Mouse (Mus musculus): Measurements from ENCODE around the gene Pxn.
"Not testable (repeated sequence)": the region's sequence is repeated elsewhere in the genome, so short reads cannot be mapped to it uniquely, and the experiment has no call there.

Gene Pxn

DNA sequence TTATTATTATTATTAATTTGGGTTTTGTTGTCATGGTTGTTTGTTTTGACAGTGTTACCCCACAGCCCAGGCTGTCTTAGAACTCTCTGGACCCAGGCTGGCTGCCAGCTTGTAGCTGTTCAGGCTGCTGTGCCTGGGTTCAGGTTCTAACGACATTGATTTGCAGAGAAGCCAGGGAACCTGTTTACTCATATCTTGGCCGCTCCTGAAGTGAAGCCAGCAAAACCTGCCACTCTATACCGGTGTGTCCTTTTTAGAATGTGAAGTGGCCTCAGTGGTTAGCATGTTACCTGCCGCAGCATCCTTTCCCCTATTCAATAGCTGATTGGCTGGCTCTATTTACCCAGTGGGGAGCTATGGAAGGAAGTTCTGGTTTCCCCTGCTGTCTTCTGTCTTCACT is 19.8 kb upstream of the Pxn start:
- DNase-seq (ENCODE audit: low spot score): no peak

DNA sequence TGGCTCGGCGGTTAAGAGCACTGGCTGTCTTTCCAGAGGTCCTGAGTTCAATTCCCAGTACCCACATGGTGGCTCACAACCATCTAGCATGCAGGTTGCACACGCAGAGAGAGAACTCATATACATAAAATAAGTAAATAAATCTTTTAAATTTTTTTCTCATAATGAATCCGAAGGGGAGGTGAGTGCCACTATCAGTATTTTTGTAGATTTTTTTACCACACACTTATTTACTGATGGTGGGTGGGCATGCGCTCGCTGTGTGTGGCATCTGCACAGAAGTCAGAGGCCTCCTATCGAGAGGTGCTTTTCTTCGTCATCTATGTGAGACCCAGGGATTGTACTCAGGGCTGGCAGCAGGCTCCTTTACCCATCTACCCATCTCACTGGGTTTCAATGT is 19.1 kb upstream of the Pxn start:
- DNase-seq (ENCODE audit: low spot score): no peak

DNA sequence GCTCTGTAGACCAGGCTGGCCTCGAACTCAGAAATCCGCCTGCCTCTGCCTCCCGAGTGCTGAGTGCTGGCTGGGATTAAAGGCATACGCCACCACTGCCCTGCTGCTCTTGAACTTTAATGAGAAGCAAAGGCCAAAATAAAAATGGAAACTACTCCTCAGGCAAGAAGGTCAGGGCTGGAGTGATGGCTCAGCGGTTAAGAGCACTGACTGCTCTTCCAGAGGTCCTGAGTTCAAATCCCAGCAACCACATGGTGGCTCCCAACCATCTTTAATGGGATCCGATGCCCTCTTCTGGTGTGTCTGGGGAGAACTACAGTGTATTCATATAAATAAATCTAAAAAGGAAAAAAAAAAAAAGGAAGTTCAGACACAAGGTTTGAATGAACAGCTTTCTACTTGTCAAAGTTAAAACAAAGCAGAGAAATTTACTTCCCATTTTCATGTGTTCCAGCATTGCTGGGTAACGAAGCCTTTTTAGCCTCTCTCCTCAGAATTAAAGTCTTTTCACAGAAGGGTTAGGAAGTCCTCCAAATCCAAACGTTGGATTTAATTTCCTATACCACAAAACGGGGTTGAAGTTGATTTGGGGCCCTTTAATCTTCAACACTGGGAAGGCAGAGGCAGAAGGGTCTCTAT is 18.4 kb upstream of the Pxn start:
- no peak for DNase-seq (ENCODE audit: low spot score)

DNA sequence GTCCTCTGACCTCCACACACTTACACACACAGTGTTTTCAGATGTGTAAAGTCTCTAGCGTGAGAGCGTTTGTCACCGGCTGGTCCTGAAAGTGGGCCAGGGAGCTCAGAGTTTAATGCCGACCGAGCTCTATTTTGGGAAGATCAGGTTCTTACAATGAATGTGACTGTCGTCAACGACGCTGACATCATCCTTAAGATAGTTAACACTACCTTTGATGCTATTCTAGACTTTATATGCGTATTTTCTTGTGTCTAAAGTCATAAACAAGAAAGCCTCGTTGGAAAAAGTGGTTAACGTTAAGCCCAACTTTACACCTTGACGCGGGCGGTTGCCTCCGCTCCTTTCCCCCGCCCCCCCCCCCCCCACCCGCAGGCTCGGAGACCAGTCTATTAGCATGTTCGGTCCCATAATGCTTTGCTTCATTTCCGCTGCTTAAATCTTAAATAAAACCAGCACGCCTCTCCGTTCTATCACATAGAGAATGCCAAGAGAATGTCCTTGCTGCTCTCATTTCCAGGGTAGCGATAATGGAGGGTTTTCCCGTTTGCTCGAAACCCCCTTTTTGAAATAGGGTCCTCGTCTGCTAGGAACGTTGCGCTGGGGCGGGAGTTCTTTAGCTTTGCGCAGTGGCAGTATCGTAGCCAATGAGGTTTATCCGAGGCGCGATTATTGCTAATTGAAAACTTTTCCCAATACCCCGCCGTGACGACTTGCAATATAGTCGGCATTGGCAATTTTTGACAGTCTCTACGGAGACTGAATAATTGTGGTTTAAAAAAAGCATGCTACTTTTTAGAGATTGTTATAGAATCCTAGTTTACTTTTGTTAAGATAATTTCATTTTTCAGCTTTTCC is 17.4 kb upstream of the Pxn start:
- DNase-seq (ENCODE audit: low spot score): peak; percentile 92

DNA sequence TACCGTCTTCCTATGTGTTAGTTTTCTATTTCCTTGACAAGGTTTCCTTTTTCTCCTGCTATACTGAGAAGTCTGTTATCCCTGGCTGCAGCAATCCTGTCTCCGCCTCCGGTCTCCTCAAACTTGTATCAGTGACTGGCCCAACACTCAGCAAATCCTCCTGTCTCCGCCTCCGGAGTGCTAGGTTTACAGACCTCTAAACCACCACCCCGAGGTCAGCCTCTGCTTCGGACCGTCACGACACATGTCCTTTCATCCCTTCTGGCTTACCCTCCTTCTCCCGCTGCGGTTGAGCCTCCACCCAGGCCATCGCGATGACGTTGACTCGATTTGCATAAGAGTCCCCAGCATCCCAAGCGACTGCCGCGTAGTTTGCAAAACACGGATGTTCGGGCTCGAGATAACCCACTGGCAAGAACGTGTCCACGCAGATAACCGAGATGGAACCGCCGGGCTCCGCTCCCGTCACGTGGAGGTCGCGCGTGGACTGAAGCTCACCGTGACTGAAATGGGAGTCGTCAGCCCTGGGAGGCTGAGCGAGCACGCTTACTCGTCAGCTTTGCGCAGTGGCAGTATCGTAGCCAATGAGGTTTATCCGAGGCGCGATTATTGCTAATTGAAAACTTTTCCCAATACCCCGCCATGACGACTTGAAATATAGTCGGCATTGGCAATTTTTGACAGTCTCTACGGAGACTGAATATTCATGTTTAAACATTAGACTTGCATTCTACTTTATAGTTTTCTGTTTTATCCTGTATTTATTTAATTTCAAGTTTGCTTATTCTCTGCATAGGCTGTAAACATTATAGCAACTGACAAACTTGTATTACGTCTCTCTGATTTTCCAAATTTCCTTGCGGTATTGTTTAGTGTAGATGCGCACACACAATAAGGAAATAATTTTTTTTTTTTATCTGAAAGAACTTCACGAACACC is 16.5 kb upstream of the Pxn start:
- DNase-seq (ENCODE audit: low spot score): peak; percentile 92

DNA sequence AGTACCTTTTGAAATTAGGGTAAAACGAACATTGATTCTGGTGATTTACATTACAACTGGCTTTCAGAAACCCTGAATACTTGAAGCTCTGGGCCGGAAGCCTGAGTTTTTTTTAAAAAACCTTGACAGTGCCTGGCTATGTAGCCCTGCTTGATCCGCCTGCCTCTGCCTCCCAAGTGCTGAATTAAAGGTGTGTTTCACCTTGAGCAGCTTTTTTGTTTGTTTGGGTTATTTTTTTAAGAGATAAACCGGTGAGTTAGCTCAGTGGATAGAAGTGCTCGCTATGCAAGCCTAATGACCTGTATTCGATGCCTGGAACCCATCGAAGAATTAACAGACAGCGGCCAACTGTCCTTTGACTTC is 15.9 kb upstream of the Pxn start:
- no peak for DNase-seq (ENCODE audit: low spot score)

DNA sequence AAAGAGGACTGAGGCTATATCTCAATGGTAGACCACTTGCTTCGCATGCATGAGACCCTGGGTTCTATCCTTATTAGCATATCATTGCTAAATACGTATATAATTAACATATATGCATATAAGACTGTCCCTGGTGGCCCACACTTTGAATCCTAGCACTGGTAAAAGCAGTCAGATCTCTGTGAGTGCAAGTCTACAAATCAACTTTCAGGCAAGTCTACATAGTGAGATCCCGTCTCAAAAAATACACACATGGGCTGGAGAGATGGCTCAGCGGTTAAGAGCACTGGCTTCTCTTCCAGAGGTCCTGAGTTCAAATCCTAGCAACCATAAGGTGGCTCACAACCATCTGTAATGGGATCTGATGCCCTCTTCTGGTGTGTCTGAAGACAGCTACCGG is 15.4 kb upstream of the Pxn start:
- peak; percentile 34 for DNase-seq (ENCODE audit: low spot score)

DNA sequence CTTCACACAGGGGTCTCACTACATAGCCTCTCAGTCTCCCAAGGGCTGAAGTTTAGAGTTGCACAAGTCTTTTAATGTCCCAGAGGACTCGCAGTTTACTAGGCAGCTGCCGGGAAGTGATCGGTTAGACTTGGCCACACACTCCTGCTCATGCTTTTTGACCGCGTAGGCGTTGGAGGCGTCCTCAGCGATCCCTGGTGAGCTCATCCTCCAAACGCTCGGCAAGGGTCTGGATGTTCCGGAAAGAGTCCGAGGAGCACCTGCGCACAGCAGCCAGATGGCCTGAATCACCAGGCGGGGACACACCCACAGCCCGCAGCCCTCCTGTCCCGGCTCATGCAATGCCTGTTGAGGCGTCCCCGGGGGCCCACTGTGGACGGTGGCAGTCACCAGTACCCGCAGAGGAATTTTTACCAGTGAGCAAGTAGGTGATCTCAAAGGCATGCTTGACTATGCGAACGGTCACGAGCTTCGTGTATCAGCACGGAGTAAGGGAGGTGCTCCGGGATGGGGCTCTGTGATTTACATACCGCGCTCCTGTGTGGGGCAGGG is 14.6 kb upstream of the Pxn start:
- DNase-seq (ENCODE audit: low spot score): peak; percentile 52

DNA sequence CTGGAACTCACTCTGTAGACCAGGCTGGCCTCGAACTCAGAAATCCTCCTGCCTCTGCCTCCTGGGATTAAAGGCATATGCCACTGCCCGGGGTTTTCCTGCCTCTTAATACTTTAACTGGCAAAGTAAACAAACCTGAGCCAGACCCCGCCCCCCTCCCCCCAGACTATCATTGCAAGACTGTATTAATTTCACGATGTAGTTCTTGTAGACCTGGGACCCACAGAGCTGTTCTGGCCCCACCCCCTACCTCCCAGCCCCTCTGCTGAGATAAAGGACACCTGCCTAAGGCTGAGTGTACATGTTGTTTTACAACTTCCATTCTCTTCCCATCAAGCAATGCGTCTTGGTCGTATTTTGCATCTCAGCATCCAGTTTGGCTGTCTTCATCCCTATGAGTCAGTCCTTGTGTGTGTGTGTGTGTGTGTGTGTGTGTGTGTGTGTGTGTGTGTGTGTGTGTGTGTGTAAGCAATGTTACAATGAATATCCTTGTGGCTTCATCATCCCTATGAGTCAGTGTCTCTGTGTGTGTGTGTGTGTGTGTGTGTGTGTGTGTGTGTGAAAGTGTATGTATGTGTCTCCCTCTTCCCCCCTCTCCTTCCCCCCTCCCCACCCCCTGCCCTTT is 13.7 kb upstream of the Pxn start:
- no peak for DNase-seq (ENCODE audit: low spot score)

DNA sequence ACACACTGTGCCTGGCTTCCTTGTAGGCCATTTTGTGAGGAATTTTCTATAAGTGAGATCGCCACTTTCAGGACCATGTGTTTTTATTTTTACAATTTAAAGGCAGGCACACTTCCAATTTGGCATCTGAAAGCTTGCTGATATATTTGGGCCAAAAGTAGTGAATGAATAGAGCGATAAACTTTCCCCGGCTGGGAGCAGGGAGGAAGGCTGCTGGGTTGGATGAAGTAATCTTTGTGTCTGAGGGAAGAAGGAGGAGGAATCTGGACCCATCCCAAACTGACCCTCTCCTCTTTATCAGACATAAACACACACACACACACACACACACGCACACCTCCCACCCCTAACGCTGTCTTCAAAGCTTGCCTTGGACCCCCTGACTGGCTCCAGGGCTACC is 13.0 kb upstream of the Pxn start:
- no peak for DNase-seq (ENCODE audit: low spot score)

DNA sequence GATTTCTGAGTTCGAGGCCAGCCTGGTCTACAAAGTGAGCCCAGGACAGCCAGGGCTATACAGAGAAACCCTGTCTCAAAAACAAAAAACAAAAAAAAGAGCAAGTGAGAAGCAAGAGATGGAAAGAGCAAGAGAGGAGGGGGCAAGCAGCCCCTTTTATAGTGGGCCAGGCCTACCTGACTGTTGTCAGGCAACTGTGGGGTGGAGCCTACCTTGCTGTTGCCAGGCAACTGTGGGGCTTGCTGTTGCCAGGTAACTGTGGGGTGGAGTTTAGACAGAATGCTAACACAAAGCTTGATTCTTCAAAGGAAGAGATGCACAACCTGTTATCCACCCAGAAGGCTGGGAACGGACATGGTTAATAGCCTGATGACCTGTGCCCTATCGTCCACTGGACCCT is 10.9 kb upstream of the Pxn start:
- DNase-seq (ENCODE audit: low spot score): not testable (repeated sequence)

DNA sequence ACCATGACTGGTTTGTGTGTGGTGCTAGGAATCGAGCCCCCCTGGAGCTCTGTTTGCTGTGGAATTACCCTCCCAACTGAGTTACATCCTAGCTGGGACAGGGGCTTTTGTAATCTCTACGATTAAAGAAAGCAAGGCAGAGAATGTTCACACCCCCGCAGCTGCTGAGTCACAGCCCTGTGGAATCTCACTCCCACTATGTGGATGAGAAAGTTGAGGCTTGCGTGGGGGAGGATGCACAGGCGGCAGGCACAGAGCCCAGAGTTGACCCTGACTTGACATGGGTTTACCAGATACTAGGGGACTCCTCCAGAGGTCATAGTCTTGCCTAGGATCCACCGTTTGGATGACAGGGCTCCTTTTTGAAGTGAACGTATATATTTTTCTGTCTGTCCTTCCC is 9.4 kb upstream of the Pxn start:
- no peak for DNase-seq (ENCODE audit: low spot score)

DNA sequence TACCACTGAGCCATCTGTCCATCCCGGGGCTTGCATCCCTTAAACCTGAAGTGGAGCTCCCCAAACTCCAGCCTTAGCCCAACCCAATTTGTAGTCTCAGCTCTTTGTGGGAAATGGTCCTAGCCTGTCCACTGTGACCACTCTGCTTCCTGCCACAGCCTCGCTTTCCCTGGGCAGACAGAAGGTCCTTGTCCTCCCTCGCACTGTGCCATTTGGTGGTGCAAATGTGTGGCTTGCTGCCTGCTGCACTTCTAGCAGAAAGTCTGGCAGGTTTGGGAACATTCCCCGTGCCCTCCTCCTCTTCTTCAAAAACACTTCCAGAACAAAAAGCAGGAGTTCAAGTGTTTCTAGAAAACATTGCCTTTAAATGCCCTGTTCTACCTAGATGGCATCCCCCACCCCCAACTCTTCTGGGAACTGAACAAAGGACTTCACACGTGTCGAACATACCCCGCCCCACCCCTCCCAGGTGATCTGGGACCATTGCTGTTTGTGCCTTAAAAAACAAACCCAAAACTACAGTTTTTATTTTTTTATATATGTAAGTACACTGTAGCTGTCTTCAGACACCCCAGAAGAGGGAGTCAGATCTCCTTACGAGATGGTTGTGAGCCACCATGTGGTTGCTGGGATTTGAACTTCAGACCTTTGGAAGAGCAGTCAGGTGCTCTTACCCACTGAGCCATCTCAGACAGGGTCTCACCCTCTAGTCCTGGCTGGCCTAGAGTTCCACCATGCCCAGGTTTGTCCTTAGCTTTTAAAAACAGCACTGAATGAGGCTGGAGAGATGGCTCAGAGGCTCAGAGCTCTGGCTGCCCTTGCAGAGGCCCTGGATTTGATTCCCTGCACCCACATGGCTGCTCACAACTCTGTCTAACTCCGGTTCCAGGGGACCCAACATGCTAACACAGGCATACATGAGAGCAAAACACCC is 7.9 kb upstream of the Pxn start:
- DNase-seq (ENCODE audit: low spot score): no peak

DNA sequence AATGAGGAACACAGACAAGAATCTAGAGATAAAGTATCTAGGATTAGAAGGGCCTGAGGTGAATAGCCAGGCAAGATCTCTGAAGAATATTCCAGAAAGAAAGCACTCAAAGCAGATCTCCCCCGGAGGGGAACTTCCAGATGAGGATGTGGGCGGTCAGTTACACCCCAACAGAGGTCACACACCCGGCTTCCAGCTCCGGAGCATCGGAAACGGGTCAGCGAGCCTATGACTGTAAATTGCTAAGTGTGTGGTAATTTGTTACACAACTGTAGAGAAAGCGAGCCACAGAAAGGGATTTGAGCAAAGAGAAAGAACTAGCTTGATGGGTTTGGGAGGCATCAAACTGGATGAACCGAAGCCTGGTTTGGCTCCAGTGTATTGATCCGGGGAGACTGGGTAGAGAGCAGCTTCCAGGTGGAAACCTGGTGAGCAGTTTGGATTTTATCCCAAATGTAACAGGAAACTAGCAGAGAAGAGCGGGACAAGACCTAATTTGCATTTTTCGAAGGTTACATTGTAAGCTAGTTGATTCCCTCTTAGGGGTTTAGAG is 6.0 kb upstream of the Pxn start:
- DNase-seq (ENCODE audit: low spot score): no peak

DNA sequence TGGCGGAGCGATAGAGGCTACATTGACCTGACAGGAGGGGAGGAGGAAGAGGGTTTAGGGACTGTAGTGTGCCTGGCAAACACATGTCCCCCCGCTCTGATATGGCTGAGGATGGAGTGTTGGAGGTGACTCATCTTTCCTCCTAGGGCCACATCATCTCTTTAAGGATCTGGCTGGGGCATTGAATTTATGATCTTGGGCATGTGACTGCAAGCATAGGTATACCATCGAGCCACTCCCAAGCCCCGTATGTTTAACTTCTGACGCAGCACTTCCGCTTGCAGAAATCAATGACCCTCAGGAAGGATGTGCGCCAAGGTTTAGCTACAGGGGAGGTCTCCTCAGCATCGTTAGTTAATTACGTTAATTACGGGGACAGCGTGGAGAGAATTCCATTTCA is 3.4 kb upstream of the Pxn start:
- DNase-seq (ENCODE audit: low spot score): no peak

DNA sequence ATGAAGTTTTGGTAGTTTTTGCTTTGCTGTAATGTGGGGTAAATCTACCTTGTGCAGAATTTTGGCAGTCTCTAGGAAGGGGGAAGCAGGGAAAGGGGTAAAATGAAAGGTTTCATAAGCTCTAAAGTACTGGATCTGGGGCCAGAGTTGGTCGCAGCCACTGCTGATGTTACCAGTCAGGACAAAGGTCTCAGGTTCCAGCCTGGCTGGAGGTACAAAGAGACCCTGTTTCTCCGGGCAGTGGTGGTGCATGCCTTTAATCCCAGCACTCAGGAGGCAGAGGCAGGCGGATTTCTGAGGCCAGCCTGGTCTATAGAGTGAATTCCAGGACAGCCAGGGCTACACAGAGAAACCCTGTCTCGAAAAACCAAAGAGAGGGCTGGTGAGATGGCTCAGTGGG is 859 bp upstream of the Pxn start:
- DNase-seq (ENCODE audit: low spot score): not testable (repeated sequence)

DNA sequence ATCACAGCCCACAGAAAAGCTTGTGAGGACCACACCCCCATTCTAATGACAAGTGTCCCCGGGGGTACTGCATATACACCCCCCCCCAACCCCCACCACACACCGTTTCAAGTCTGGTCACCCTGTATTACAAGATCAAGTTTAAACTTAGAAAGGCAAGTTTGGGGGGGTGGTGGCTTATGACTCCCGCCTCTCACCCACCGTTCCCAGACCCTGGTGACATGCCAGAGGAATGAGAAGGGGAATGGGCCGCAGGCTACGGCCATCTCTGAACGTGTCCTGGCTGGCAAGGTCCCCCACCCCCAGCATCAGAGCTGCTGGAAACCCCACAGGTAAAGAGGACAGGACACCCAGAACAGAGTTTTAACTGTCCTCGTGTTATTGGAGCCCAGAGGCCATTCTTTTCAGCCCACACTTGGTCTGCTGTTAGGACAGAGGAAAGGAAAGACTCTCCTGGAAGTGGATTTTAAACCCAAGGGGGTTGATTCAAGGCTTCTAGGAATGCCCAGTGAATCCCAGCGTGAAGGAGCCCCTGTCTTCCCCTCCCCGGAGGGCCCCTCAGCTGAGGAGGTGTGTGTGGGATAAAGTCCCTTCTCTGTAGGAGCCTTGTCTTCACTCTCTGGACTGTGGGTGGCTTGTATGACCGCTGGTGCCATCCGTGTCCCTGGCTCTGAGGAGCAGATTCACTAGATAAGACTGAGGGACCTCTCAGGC is 948 bp downstream of the Pxn start:
- no peak for DNase-seq (ENCODE audit: low spot score)

DNA sequence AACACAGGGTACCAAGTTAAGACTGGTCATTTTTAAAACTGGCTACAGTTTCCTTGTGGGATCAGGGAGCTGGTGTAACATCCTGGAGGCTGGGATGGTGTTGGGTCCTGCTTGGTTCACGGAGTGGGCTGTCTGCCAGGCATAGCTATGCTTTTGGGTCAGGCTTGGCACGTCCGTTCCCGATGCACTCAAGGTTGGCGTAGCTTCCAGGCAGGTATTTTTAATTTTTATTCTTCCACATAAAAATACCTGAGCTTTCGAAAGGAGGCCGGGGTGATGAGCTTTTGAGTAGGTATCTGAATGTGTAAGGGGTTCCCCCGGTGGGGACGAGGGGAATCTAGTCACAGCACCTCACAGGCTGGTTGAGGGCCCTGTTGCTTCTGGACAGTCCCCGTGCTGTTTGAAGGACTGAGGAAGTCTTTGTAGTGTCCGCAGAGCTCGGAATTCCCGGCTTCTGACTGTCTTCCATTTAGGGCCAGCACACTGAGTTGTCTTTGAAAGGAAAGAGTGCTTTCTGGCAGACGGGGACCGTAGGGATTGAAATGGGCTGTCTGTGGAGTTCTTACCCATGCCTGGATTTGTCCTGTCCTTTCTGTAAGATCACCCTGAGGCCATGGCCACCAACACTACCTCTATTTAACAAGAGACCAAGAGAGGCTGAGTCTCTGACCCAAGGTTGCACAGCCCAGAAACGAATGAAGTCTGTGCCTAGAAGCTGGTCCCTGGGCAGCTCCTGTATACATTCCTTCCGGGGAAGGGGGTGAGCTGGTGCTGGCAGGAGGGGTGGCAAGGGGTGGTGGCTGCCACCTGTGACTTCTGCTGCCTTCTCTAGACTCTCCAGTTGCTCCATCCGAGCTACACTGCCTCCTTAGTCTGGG is 1.7 kb downstream of the Pxn start:
- DNase-seq (ENCODE audit: low spot score): no peak

DNA sequence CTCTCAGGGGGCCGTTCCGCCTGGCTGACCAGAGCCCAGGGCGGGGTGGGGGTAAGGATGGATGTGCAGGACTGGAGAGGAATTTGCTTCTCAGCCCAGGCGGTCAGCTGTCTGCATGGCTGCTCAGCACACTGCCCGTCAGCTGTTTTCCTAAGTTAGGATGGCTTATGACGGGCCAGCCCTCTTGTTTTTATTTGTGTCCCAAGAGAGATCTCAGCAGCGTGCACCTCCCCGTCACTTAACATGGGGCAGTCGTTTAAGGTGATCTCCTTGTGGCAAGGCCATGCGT is 2.3 kb downstream of the Pxn start:
- peak; percentile 55 for DNase-seq (ENCODE audit: low spot score)

Data from retina, embryonic 14.5 days (tissue).